Mouse (Mus musculus) frontal cortex, adult 2 months (tissue): Measurements from ENCODE around the gene Pla2g4e. TPM values are rescaled to one million over a fixed set of nuclear protein-coding genes. Genes with fewer than 3 reads are reported as not detected.

Experiments used
- DNase-seq, 2 experiments: peaks; one replicate each; pipeline ENCODE4 v3.0.0; 2022; ENCODE audit warnings: low spot score in 1 of 2; ENCODE audit errors: extremely low spot score in 1 of 2
- polyA plus RNA-seq: library from polyadenylated mRNA; depleted of rRNA; stranded (reverse); fragments of >200 nt; gene quantifications from 2 replicates; pipeline ENCODE4 v1.2.3, GENCODE M21; 2012

Pla2g4e gene
- polyA plus RNA-seq, 1 experiment: 12.3 TPM

- no peak for DNase-seq
Measured at GRCm38 (mm10) chr2:120158846-120159245, 86.3 kb downstream of the Pla2g4e start.

DNA sequence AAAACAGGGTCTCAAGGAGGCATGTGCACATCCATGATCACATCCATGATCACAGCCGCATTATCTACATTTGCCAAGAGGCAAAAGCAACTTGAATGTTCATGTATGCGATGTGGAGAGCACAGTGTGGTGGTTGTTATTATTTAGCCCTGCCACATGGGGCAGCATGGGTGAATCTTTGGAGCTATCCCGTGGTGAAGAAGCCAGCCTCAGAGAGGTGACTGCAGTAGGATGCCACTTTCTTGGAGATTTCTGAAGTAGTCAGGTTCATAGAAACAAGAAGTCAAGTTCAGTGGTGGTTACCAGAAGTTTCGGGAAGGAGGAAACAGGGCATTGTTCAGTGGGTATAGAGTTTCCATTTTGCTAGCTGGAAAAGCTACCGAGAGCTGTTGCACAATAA lies 87.1 kb downstream of the Pla2g4e start:
- no peak for DNase-seq

- no peak for DNase-seq
Measured at GRCm38 (mm10) chr2:120157606-120158005, 87.5 kb downstream of the Pla2g4e start.

DNA sequence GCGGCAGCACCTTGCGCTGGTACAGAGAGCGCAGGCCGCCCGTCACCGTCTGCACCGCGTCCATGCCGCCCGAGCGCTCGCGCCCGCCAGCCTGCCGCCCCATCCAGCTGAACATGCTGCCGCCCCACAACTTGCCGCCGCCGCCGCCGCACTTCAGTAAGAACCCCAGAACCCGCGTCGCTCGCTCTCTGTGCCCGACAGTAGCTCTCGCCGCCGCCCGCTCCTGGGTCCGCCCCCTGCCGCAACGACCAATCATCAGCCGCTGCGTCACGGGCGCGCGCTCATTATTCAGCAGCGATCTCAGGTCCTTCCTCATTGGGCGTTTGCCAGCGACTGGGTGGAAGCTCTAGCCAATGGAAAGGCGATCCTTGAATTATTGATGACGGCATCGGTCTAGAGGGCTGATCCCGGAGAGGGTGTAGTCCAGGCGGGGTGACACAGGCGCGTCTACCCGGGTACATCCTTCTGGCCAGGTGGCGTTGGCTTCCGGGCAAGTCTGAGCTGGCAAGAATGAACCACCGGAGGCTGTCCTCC lies 90.7 kb downstream of the Pla2g4e start, which contains the start of gene Ehd4:
Gene Ehd4 (minus strand): TSS at position 246 of the 534 bp plus-strand sequence.
- peak; percentile 96 to 99 for DNase-seq

GRCm38 (mm10) chr2:120153586-120154360 lies 91.4 kb downstream of the Pla2g4e start:
- no peak for DNase-seq

DNA sequence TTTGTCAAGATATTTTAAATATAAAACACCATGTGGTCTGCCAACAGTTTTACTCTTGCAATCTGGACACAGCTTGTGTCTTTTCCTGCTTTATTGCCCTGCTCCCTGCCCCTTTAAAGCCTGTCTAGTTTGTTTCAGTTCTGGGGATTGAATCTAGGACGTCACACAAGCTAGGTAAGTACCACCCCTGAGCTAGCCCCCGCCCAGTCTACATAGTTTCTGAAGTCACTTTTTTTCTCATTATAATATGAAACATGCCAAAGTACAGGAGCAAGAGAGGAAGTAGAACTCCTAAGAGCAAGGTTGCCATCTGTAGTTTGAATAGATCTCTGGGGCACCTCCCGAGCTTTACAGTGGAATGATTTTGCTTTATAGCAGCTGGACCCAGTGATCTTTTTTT lies 94.6 kb downstream of the Pla2g4e start:
- DNase-seq: no peak

GRCm38 (mm10) chr2:120149634-120150033 lies 95.5 kb downstream of the Pla2g4e start:
- DNase-seq: no peak

- no peak for DNase-seq
Measured at GRCm38 (mm10) chr2:120147999-120148398, 97.1 kb downstream of the Pla2g4e start.

GRCm38 (mm10) chr2:120147364-120147763 lies 97.8 kb downstream of the Pla2g4e start:
- DNase-seq: no peak

- no peak for DNase-seq
Measured at GRCm38 (mm10) chr2:120146543-120146942, 98.6 kb downstream of the Pla2g4e start.

DNA sequence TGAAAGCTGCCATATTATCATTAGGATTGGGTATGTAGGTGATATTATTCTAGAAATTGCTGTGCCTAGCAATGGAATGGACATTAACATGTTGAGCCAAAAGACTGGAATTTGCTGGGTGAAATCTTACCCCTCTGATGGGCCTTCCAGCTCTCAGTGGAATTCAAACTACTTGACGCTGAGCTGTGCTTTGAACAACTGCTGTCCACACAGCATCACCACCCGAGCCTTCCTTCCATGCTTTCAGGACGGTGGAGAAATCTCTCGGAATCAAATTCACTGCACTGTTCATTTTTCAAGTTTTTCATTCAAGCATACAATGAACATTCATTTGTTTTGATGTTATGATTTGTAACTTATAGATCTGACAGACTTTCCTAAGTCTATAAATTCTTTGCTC lies 100.7 kb downstream of the Pla2g4e start:
- no peak for DNase-seq

DNA sequence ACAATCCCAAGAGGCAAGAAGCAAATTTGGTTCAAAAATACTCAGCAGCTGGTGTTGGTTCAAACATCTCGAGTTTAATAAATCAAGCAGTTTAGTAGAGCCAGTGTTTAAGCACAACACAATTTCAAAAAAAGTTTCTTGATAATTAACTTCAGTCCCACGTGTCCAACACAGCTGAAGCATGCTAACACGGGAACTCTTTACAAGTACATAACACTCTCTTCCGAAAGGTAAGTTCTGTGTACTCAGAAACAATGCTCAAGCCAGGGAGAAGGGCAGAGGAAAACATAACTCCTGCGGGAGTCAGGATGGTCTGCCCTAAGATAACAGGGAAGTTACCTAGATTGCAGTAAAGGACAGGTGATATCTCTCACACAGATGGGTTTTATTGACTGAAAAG lies 102.8 kb downstream of the Pla2g4e start:
- no peak for DNase-seq

GRCm38 (mm10) chr2:120141671-120142070 lies 103.5 kb downstream of the Pla2g4e start:
- DNase-seq: no peak

DNA sequence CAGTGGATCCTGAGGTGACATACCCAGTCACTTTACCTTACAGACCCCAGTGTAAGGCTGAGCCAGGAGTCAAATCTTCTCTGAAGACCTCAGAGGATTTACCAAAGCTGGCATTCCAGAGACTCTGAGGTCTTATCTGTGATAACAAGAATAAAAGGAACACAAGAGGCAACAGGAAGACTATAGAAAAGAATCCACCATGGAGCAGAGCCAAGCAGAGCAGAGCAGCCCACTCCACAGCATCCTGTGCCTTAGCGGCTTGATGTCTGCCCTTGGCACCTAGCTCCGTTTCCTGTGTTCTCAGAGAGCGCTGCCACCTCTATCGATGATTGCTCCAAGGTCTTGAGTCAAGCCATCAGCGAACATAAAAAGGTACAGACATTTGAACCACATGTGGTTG lies 104.8 kb downstream of the Pla2g4e start:
- no peak for DNase-seq

DNA sequence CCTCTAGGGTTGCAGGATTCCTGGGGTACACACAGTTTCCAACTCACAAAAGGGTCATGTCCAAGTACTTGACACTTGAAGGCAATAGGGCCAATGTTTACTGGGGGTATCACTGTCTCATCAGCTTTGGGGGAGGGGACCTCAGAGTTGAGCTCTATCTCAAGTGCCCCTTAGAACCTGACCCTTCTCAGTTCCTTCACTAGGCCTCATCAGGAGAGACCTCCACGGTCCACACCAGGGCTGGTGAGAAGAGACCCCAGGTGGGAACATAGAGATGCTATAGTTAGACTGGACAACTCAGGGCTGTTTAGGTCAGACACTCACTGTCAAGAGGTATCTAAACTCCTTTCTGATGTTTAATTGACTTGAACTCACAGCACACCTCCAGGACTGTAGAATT lies 106.0 kb downstream of the Pla2g4e start:
- no peak for DNase-seq

DNA sequence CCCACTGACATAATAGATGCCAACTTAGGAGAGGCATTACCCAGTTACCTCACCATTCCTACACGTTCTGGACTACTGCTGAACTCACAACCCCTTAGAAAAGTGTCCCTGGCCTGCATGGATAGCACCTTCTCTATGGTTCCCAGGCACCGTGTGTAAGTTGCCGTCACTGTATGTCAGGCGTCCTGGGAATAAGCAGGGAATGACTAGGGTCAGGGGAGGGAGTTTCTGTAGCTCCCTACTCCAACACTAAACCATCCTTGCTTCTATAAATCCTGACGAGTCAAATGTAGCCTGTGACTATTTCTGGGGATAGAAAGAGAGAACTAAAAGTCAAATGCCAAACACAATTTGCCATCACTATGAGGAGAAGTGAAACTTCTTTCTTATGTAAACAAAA lies 107.9 kb downstream of the Pla2g4e start:
- no peak for DNase-seq

DNA sequence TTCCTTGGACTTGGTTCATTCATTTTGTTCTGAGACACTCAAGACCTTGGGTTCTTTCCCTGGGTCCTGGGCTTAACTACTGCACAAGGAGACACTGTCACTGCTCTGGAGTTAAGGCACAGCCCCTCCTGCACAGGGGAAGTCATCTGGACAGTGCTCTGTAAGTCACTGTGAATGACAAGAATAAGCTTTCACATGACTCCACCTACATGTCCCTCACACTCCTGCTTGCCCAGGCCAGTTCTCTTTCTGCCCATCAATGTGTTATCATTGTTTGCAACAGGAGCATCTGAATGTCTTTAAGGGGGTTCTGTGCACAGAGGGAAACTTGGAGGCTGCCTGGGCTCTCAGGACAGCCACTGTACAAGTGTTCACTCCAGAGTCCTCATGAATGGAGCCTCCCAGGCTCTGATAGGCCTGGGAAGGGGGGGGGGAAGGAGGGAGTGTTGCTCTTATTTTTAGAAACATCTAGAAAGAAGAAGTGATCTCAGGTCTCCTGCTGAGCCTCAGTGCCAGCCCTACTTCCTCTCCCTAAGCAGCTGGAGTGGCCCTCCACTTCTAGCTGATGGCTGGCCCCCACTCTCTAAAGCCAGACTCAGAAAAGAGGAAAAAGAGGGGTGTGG lies 110.6 kb downstream of the Pla2g4e start:
- no peak for DNase-seq

- no peak for DNase-seq
Measured at GRCm38 (mm10) chr2:120131881-120132280, 113.3 kb downstream of the Pla2g4e start.

- no peak for DNase-seq
Measured at GRCm38 (mm10) chr2:120129252-120129908, 115.8 kb downstream of the Pla2g4e start.

DNA sequence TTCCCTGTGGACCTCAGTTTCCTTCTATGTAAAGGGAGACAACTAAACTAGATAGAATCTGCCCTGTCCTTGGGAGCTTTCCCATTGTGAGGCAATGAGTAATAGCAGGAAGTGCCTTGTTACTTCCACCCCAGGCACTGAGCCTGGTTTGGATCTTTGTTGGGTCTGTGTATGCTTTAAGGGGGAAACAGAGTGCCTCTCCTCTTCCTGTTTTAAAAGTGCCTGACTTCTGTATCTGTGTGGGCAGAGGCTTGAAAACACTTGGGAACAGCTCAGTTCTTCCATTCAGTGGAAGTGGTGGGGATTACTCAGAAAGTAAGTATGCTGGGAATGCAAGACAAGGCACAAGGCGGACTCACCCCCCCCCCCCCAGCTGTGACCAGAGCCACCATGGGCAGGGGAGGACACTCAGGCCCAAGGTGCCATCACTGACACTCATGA lies 116.5 kb downstream of the Pla2g4e start:
- DNase-seq: no peak

DNA sequence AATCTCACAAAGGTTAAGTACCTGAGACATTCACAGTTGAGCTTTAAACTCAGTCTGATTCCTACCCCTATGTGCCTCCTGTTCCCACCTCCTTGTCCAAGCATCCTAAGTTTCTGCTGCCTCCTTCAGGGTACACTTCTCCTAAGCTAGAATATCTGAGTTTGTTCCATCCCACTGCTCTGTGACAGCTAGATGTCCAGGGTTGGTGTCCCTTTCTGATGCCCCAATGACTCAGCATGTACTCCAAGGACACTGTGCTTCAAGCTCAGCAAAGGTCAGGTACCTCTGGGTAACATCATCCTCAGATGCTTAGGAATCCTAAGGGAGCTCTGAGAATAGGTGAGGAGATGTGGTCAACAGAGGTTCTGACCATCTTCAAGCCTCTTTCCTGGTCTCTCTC lies 117.1 kb downstream of the Pla2g4e start:
- DNase-seq: no peak
